Comparison of ENCODE assay signal across 19 mouse cellular contexts in the genomic region with DNA sequence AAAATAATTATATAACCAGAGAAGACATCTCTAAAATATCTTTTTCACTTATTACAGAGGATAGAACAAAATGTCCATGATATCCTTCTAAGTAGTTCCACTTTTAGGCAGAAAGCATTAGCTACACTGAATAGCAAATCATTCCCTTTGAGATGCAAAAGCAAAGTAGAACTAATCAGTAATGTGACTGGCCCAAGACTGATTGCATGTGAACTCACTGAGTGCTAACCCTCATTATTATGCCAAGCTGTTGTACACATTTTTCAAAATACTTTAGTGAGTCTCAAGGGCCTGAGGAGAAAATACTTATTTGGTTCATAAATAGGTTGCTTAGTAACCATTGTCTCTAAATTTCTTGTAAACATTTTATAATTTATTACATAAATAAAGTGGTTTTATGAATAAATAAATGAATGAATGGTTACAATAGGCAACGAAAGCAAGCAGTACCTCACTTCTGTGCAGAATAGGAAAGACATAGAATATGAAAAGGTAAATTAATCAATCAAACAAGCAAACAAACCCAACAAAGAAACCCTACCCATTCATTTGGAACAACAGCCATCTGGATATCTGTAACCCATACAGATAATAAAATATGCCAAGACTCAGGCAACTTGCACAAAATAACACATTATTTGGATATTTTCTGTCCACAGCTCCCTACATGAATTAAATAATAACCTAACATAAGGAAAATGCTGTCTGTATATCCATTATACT.
A peak's percentile ranks its signal among the peaks of the same experiment; 100 is the strongest.
DNase-seq lines count a peak whose midpoint lies in the region; ATAC-seq and TF ChIP-seq lines count a peak whose summit lies in the region.
"Had no signal": no experiment of that assay in that cellular context is flagged by ENCODE, and none has a peak within 500 bp of the region (broad histone marks: within the 10 kb centered on the region; RNA-seq: fewer than 3 reads in every experiment).

No protein-coding gene starts in this region.

- no peak for TF ChIP-seq POLR2A in thymus, adult 2 months (IDR thresholded peaks at IDR 0.05; ENCODE audit: control insufficient read depth, extremely low read depth, insufficient read depth, low read length, poor library complexity)

- no peak overlapping the region for H3K4me3 ChIP-seq in forebrain, embryonic 16.5 days (replicated peaks; ENCODE audit: low read length)
- H3K4me3 ChIP-seq in forebrain, postnatal 0 days (ENCODE audit: low read depth, low read length), result no peak overlapping the region
- H3K4me3 ChIP-seq in midbrain, postnatal 0 days (ENCODE audit: low read depth, low read length), result no peak overlapping the region
- no peak overlapping the region for H3K4me3 ChIP-seq in midbrain, embryonic 10.5 days
- no peak overlapping the region for H3K4me3 ChIP-seq in hindbrain, embryonic 12.5 days
- H3K4me3 ChIP-seq in hindbrain, embryonic 14.5 days (replicated peaks; ENCODE audit: low read length), result no peak overlapping the region
- H3K4me3 ChIP-seq in thymus, adult 2 months (ENCODE audit: control insufficient read depth, insufficient read depth, low read length), result no peak overlapping the region
- H3K4me3 ChIP-seq: embryonic facial prominence, embryonic 10.5 days; heart, adult 2 months; heart, embryonic 15.5 days had no signal

- no peaks in the 10 kb centered on the region for H3K36me3 ChIP-seq in forebrain, embryonic 16.5 days (ENCODE audit: control insufficient read depth, insufficient read depth)
- H3K36me3 ChIP-seq in forebrain, postnatal 0 days (ENCODE audit: insufficient read depth), result no peaks in the 10 kb centered on the region
- no peaks in the 10 kb centered on the region for H3K36me3 ChIP-seq in midbrain, postnatal 0 days (ENCODE audit: insufficient read depth, low read length)
- no peaks in the 10 kb centered on the region for H3K36me3 ChIP-seq in midbrain, embryonic 10.5 days
- H3K36me3 ChIP-seq in hindbrain, embryonic 12.5 days, result no peaks in the 10 kb centered on the region
- H3K36me3 ChIP-seq in hindbrain, embryonic 14.5 days (replicated peaks; ENCODE audit: control insufficient read depth, insufficient read depth), result no peaks in the 10 kb centered on the region
- no peaks in the 10 kb centered on the region for H3K36me3 ChIP-seq in thymus, adult 2 months (ENCODE audit: control insufficient read depth, insufficient read depth, low read length)
- H3K36me3 ChIP-seq: embryonic facial prominence, embryonic 10.5 days; heart, embryonic 15.5 days had no signal

- no peaks in the 10 kb centered on the region for H3K9me3 ChIP-seq in forebrain, embryonic 16.5 days (ENCODE audit: control insufficient read depth, low read length)
- H3K9me3 ChIP-seq in forebrain, postnatal 0 days (ENCODE audit: low read length), result no peaks in the 10 kb centered on the region
- no peaks in the 10 kb centered on the region for H3K9me3 ChIP-seq in midbrain, postnatal 0 days (ENCODE audit: low read length)
- H3K9me3 ChIP-seq in midbrain, embryonic 10.5 days (replicated peaks), result no peaks in the 10 kb centered on the region
- H3K9me3 ChIP-seq in hindbrain, embryonic 12.5 days (replicated peaks), result no peaks in the 10 kb centered on the region
- H3K9me3 ChIP-seq in hindbrain, embryonic 14.5 days (ENCODE audit: control insufficient read depth, low read length), result no peaks in the 10 kb centered on the region
- H3K9me3 ChIP-seq: embryonic facial prominence, embryonic 10.5 days; heart, embryonic 15.5 days had no signal

- no peak for TF ChIP-seq CTCF in forebrain, postnatal 0 days (IDR thresholded peaks at IDR 0.05; ENCODE audit: low read depth)
- TF ChIP-seq CTCF in midbrain, postnatal 0 days (IDR thresholded peaks at IDR 0.05), result no peak
- no peak for TF ChIP-seq CTCF in thymus, adult 2 months (IDR thresholded peaks at IDR 0.05; ENCODE audit: borderline replicate concordance, control insufficient read depth, extremely low read depth, insufficient read depth, low read length, poor library complexity)

- H3K4me1 ChIP-seq in forebrain, embryonic 16.5 days (replicated peaks; ENCODE audit: control insufficient read depth, insufficient read depth, low read length), result no peaks in the 10 kb centered on the region
- no peaks in the 10 kb centered on the region for H3K4me1 ChIP-seq in forebrain, postnatal 0 days (ENCODE audit: insufficient read depth)
- H3K4me1 ChIP-seq in midbrain, postnatal 0 days (ENCODE audit: insufficient read depth, low read length), result no peaks in the 10 kb centered on the region
- H3K4me1 ChIP-seq in midbrain, embryonic 10.5 days, result no peaks in the 10 kb centered on the region
- no peaks in the 10 kb centered on the region for H3K4me1 ChIP-seq in hindbrain, embryonic 12.5 days
- H3K4me1 ChIP-seq in hindbrain, embryonic 14.5 days (replicated peaks; ENCODE audit: control insufficient read depth, insufficient read depth, low read length), result no peaks in the 10 kb centered on the region
- no peaks in the 10 kb centered on the region for H3K4me1 ChIP-seq in thymus, adult 2 months (replicated peaks; ENCODE audit: control insufficient read depth, insufficient read depth, low read length)
- H3K4me1 ChIP-seq: embryonic facial prominence, embryonic 10.5 days; heart, embryonic 15.5 days had no signal

- H3K27me3 ChIP-seq in forebrain, embryonic 16.5 days (replicated peaks; ENCODE audit: control insufficient read depth, insufficient read depth, low read length), result no peaks in the 10 kb centered on the region
- no peaks in the 10 kb centered on the region for H3K27me3 ChIP-seq in forebrain, postnatal 0 days (ENCODE audit: insufficient read depth, low read length)
- H3K27me3 ChIP-seq in midbrain, postnatal 0 days (ENCODE audit: insufficient read depth, low read length), result no peaks in the 10 kb centered on the region
- H3K27me3 ChIP-seq in midbrain, embryonic 10.5 days (ENCODE audit: low read depth, poor library complexity, severe bottlenecking), result no peaks in the 10 kb centered on the region
- no peaks in the 10 kb centered on the region for H3K27me3 ChIP-seq in hindbrain, embryonic 12.5 days
- H3K27me3 ChIP-seq in hindbrain, embryonic 14.5 days (ENCODE audit: control insufficient read depth, insufficient read depth, low read length), result no peaks in the 10 kb centered on the region
- H3K27me3 ChIP-seq in thymus, adult 2 months (ENCODE audit: control insufficient read depth, insufficient read depth, low read length), result no peaks in the 10 kb centered on the region
- H3K27me3 ChIP-seq: heart, embryonic 15.5 days had no signal

- no peak overlapping the region for H3K9ac ChIP-seq in forebrain, embryonic 16.5 days (replicated peaks; ENCODE audit: low read depth, low read length)
- no peak overlapping the region for H3K9ac ChIP-seq in forebrain, postnatal 0 days
- no peak overlapping the region for H3K9ac ChIP-seq in midbrain, postnatal 0 days (replicated peaks; ENCODE audit: low read length, poor library complexity, severe bottlenecking)
- no peak overlapping the region for H3K9ac ChIP-seq in hindbrain, embryonic 12.5 days
- no peak overlapping the region for H3K9ac ChIP-seq in hindbrain, embryonic 14.5 days
- H3K9ac ChIP-seq: heart, embryonic 15.5 days had no signal

- no peak for DNase-seq in forebrain, postnatal 0 days
- peak; percentile 22 for DNase-seq in midbrain, postnatal 0 days (ENCODE audit: low spot score)
- no peak for DNase-seq in midbrain, embryonic 10.5 days (ENCODE audit: low spot score)
- DNase-seq in hindbrain, embryonic 14.5 days (ENCODE audit: low spot score), result no peak
- DNase-seq in thymus, adult 2 months, result no peak
- no peak for DNase-seq in spleen, adult 18-20 months
- DNase-seq: adrenal gland, adult 2 months; adrenal gland, postnatal 25 days; cerebellum, adult 2 months; cerebellum, postnatal 10 days; gastrocnemius, postnatal 14 days; heart, adult 2 months; heart, postnatal 14 days had no signal

- H3K27ac ChIP-seq in forebrain, embryonic 16.5 days (ENCODE audit: low read length), result no peak overlapping the region
- no peak overlapping the region for H3K27ac ChIP-seq in forebrain, postnatal 0 days (ENCODE audit: low read depth, low read length)
- no peak overlapping the region for H3K27ac ChIP-seq in midbrain, postnatal 0 days (ENCODE audit: low read depth, low read length)
- H3K27ac ChIP-seq in midbrain, embryonic 10.5 days (replicated peaks), result no peak overlapping the region
- no peak overlapping the region for H3K27ac ChIP-seq in hindbrain, embryonic 12.5 days
- no peak overlapping the region for H3K27ac ChIP-seq in hindbrain, embryonic 14.5 days
- no peak overlapping the region for H3K27ac ChIP-seq in thymus, adult 2 months (ENCODE audit: control insufficient read depth, insufficient read depth, low read length)
- H3K27ac ChIP-seq: embryonic facial prominence, embryonic 10.5 days; heart, adult 2 months; heart, embryonic 15.5 days had no signal

- peak; percentile 87 for ATAC-seq in forebrain, embryonic 16.5 days
- no peak; the same call in 1 of the 2 replicates for ATAC-seq in forebrain, postnatal 0 days
- no peak for ATAC-seq in midbrain, postnatal 0 days (ENCODE audit: low FRiP score)
- peak; percentile 78; the same call in 1 of the 2 replicates for ATAC-seq in hindbrain, embryonic 12.5 days (ENCODE audit: low FRiP score)
- ATAC-seq in hindbrain, embryonic 14.5 days (ENCODE audit: low FRiP score), result 0 out of 2 replicates have a peak, but pooled peaks have one; percentile 51
- ATAC-seq: inflammation-experienced regulatory T-cells, adult 6 months had no signal

- 21% methylated on average over 1 of the region's 1 CpGs for WGBS in forebrain, embryonic 16.5 days
- WGBS in forebrain, postnatal 0 days, result 15% methylated on average over 1 of the region's 1 CpGs
- 49% methylated on average over 1 of the region's 1 CpGs for WGBS in midbrain, postnatal 0 days
- WGBS in midbrain, embryonic 10.5 days, result 83% methylated on average over 1 of the region's 1 CpGs
- WGBS in hindbrain, embryonic 12.5 days, result 53% methylated on average over 1 of the region's 1 CpGs
- WGBS in hindbrain, embryonic 14.5 days, result 39% methylated on average over 1 of the region's 1 CpGs
- WGBS in thymus, adult 2 months, result 73% methylated on average over 1 of the region's 1 CpGs

- no peak overlapping the region for H3K4me2 ChIP-seq in forebrain, embryonic 16.5 days (ENCODE audit: low read length)
- H3K4me2 ChIP-seq in forebrain, postnatal 0 days (ENCODE audit: low read depth), result no peak overlapping the region
- no peak overlapping the region for H3K4me2 ChIP-seq in midbrain, postnatal 0 days (ENCODE audit: low read depth, low read length, poor library complexity, severe bottlenecking)
- H3K4me2 ChIP-seq in hindbrain, embryonic 12.5 days (replicated peaks), result no peak overlapping the region
- no peak overlapping the region for H3K4me2 ChIP-seq in hindbrain, embryonic 14.5 days (replicated peaks)
- H3K4me2 ChIP-seq: heart, embryonic 11.5 days; heart, embryonic 15.5 days had no signal

Comparison
In these comparisons a context has a peak if more than half of its experiments do, and no peak if none do; other contexts are left out.
1. ATAC-seq: peak in forebrain, embryonic 16.5 days (single experiment), hindbrain, embryonic 12.5 days (single experiment) and hindbrain, embryonic 14.5 days (single experiment); none in forebrain, postnatal 0 days (single experiment) and midbrain, postnatal 0 days (single experiment).